Mouse (Mus musculus) lung, embryonic 16.5 days (tissue): ENCODE results near the gene Zfp146. TPM values are rescaled to one million over a fixed set of nuclear protein-coding genes. Genes with fewer than 3 reads are reported as not detected.

Experiments
- ATAC-seq: fragments of 200-750 bp; cut with Nextera tagmentation; 2 replicates; pipeline ENCODE4 v1.8.0; 2017; ENCODE audit warnings: low read depth, mild to moderate bottlenecking, moderate library complexity
- H3K27ac ChIP-seq: fragments of 300-500 bp; sonication (generic); 2 replicates; pipeline ENCODE4 v1.5.1; 2014; ENCODE audit warnings: mild to moderate bottlenecking, control low read depth, low read length
- H3K27me3 ChIP-seq: fragments of 300-500 bp; sonication (generic); 2 replicates; pipeline ENCODE4 v1.6.1; 2014; ENCODE audit warnings: low read depth, low read length, mixed read lengths; ENCODE audit not compliant: control insufficient read depth, insufficient read depth
- H3K36me3 ChIP-seq: fragments of 300-500 bp; sonication (generic); 2 replicates; pipeline ENCODE4 v1.6.1; 2014; ENCODE audit warnings: low read length; ENCODE audit not compliant: control insufficient read depth, insufficient read depth
- H3K4me1 ChIP-seq: fragments of 300-500 bp; sonication (generic); replicated peaks from 2 replicates; pipeline ENCODE4 v1.6.1; 2014; ENCODE audit warnings: low read length, mixed read lengths; ENCODE audit not compliant: control insufficient read depth, insufficient read depth
- H3K4me2 ChIP-seq: fragments of 300-500 bp; sonication (generic); 2 replicates; pipeline ENCODE4 v1.6.1; 2014; ENCODE audit warnings: low read depth, low read length, control low read depth
- H3K4me3 ChIP-seq: fragments of 300-500 bp; sonication (generic); 2 replicates; pipeline ENCODE4 v1.5.1; 2014; ENCODE audit warnings: mild to moderate bottlenecking, low read length, control low read depth
- H3K9ac ChIP-seq: fragments of 300-500 bp; sonication (generic); 2 replicates; pipeline ENCODE4 v1.6.1; 2014; ENCODE audit warnings: low read length, control low read depth
- H3K9me3 ChIP-seq: fragments of 300-500 bp; sonication (generic); 2 replicates; pipeline ENCODE4 v1.6.1; 2016; ENCODE audit warnings: low read length; ENCODE audit not compliant: control insufficient read depth
- WGBS: fragments of 180-500 bp; shearing (Covaris S2); extraction: QIAGEN DNeasy Blood & Tissue Kit; methylation state at CpG from one replicate; pipeline ENCODE4 v1.1.7; 2014; 5-methylcytosine and 5-hydroxymethylcytosine counted together
- polyA plus RNA-seq: library from polyadenylated mRNA; unstranded; fragments of >200 nt; fragmentation: Nextera tagmentation; extraction: Ambion mirVana; gene quantifications from 2 replicates; pipeline ENCODE4 v1.2.1, GENCODE M21; 2015

Gene Zfp146
- polyA plus RNA-seq, 1 experiment from 2014 or later, result 13.7 TPM

DNA sequence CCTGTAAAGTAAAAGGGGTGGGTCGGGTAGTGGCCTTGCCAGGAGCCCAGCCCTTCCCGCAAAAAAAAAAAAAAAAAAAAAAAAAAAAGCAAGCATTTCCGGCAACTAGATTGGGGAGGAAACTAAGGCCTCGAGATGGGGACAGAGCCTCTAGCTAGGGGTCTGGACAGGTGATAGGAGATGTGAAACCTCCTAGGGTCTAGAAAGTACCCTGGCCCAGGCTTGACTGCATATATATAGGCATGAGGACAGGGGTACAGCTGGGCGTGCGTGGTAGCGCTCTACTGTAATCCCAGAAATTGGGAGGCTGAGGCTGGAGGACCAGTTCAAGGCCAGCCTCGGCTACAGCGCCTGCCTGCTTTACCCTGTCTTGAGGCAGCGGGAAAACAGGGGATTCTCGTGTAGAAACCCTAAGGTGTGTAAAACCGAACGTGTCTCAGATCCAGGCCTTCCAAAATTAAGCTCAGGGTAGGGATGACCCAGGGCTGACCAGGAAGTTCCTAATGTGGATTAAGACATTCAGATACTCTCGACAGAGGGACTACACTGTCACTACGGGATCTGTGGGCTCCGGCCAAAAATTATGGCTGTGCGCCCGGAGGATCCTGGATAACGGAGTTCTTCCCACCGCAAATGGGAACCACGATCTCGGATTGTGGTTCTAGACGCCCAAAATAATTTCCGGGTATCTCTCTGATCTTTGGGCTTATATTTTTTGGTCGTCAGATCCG is 24.7 kb upstream of the Zfp146 start:
- Histone ChIP-seq H3K27ac (peak overlapping the region; percentile 90), H3K4me3 (peak overlapping the region; percentile 78), H3K27me3 (no peaks in the 10 kb centered on the region), H3K4me2 (peak overlapping the region; percentile 66), H3K9ac (peak overlapping the region; percentile 84), H3K9me3 (no peaks in the 10 kb centered on the region), H3K4me1 (peaks cover 20% of the 10 kb centered on the region), H3K36me3 (peaks cover 15% of the 10 kb centered on the region; the same call in 1 of the 2 replicates)
- WGBS, result under 1% methylated on average over 25 of the region's 26 CpGs
- ATAC-seq, result peak; percentile 30

- H3K27me3 ChIP-seq, result no peaks in the 10 kb centered on the region
- peak overlapping the region; percentile 90 for H3K27ac ChIP-seq
- peak overlapping the region; percentile 84 for H3K9ac ChIP-seq
- peak; percentile 79 for ATAC-seq
- peaks cover 21% of the 10 kb centered on the region for H3K36me3 ChIP-seq
- peaks cover 20% of the 10 kb centered on the region for H3K4me1 ChIP-seq
- peak overlapping the region; percentile 78 for H3K4me3 ChIP-seq
- peak overlapping the region; percentile 66 for H3K4me2 ChIP-seq
- under 1% methylated on average over 22 of the region's 26 CpGs for WGBS
- no peaks in the 10 kb centered on the region for H3K9me3 ChIP-seq
Measured at GRCm38 (mm10) chr7:30193581-30194100, 24.1 kb upstream of the Zfp146 start.

GRCm38 (mm10) chr7:30193013-30193412 is 23.5 kb upstream of the Zfp146 start:
- H3K4me1 ChIP-seq, result peaks cover 17% of the 10 kb centered on the region
- H3K9me3 ChIP-seq, result no peaks in the 10 kb centered on the region
- peak overlapping the region; percentile 78 for H3K4me3 ChIP-seq
- H3K4me2 ChIP-seq, result peak overlapping the region; percentile 66
- H3K36me3 ChIP-seq, result peaks cover 24% of the 10 kb centered on the region
- peak overlapping the region; percentile 84 for H3K9ac ChIP-seq
- no peaks in the 10 kb centered on the region for H3K27me3 ChIP-seq
- no peak for ATAC-seq
- 28% methylated on average over 9 of the region's 9 CpGs for WGBS
- H3K27ac ChIP-seq, result no peak overlapping the region

GRCm38 (mm10) chr7:30192088-30192487 is 22.5 kb upstream of the Zfp146 start:
- Histone ChIP-seq H3K27me3 (no peaks in the 10 kb centered on the region), H3K27ac (no peak overlapping the region), H3K4me3 (no peak overlapping the region), H3K4me1 (peaks cover 15% of the 10 kb centered on the region), H3K36me3 (peaks cover 33% of the 10 kb centered on the region), H3K4me2 (no peak overlapping the region), H3K9ac (no peak overlapping the region), H3K9me3 (no peaks in the 10 kb centered on the region)
- 84% methylated on average over 12 of the region's 12 CpGs for WGBS
- no peak for ATAC-seq

GRCm38 (mm10) chr7:30189116-30189491 is 19.6 kb upstream of the Zfp146 start:
- H3K27ac ChIP-seq, result no peak overlapping the region
- peaks cover 40% of the 10 kb centered on the region for H3K36me3 ChIP-seq
- H3K4me1 ChIP-seq, result peaks cover 15% of the 10 kb centered on the region
- H3K4me2 ChIP-seq, result no peak overlapping the region
- ATAC-seq, result no peak
- H3K4me3 ChIP-seq, result no peak overlapping the region
- WGBS, result 79% methylated on average over 4 of the region's 4 CpGs
- no peaks in the 10 kb centered on the region for H3K27me3 ChIP-seq
- no peak overlapping the region for H3K9ac ChIP-seq
- H3K9me3 ChIP-seq, result no peaks in the 10 kb centered on the region

- Histone ChIP-seq H3K4me3 (no peak overlapping the region), H3K36me3 (peaks cover 40% of the 10 kb centered on the region), H3K27me3 (no peaks in the 10 kb centered on the region), H3K4me1 (peaks cover 14% of the 10 kb centered on the region), H3K9me3 (no peaks in the 10 kb centered on the region), H3K27ac (no peak overlapping the region), H3K4me2 (no peak overlapping the region), H3K9ac (no peak overlapping the region)
- whole genome bisulfite sequencing, result 82% methylated on average over 12 of the region's 12 CpGs
- no peak for ATAC-seq
Measured at GRCm38 (mm10) chr7:30188344-30189115, 19.0 kb upstream of the Zfp146 start.

GRCm38 (mm10) chr7:30184641-30185348 is 15.2 kb upstream of the Zfp146 start:
- Histone ChIP-seq H3K4me2 (peak overlapping the region; percentile 64; the same call in 1 of the 2 replicates), H3K4me3 (no peak overlapping the region), H3K9me3 (no peaks in the 10 kb centered on the region)

DNA sequence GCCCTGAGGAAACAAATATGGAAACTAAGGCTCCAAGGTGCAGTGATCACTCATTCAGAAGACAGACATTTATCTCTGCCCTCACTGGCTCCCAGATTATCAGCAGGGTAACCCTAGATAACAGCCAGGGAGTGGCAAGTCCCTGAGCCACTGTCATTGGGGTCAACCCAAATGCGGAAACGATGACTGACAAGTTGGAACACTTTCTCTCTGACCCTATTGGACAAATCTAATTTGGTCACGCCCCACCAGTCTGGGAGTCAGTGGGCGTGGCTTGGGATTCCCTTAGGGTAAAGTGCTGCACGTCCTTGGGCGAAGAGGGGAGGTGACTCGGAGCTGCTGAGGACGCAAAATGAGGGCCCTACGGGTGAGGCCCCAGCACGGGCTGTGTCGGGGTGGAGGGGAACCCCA is 14.3 kb upstream of the Zfp146 start, which contains the start of gene Cox7a1:
Gene Cox7a1 (plus strand): TSS at position 266 of the 411 bp plus-strand sequence.
- H3K27me3 ChIP-seq, result no peaks in the 10 kb centered on the region
- H3K9ac ChIP-seq, result peak within 1 kb of the TSS; percentile 39
- peak within 1 kb of the TSS; percentile 40 for H3K4me3 ChIP-seq
- H3K27ac ChIP-seq, result no peak within 1 kb of the TSS
- 1% methylated on average over 11 of the region's 11 CpGs for WGBS
- H3K36me3 ChIP-seq, result peaks cover 21% of the 10 kb centered on the region
- no peaks in the 10 kb centered on the region for H3K9me3 ChIP-seq
- peaks cover 6% of the 10 kb centered on the region for H3K4me1 ChIP-seq
- H3K4me2 ChIP-seq, result peak within 1 kb of the TSS; percentile 64
- ATAC-seq, result peak; percentile 79

More at GRCm38 (mm10) chr7:30184641-30185348, 15.2 kb upstream of the Zfp146 start:
- Histone ChIP-seq H3K9ac (no peak overlapping the region), H3K36me3 (peaks cover 24% of the 10 kb centered on the region), H3K27ac (no peak overlapping the region), H3K4me1 (peaks cover 6% of the 10 kb centered on the region), H3K27me3 (no peaks in the 10 kb centered on the region)
- 70% methylated on average over 13 of the region's 13 CpGs for WGBS
- ATAC-seq, result no peak
